Mouse (Mus musculus): ENCODE results near the gene Chd6. TPM values are rescaled to one million over a fixed set of nuclear protein-coding genes. Genes with fewer than 3 reads are reported as not detected.

Chd6 gene
- polyA plus RNA-seq, 1 experiment from 2014 or later = 37.0 TPM

DNA sequence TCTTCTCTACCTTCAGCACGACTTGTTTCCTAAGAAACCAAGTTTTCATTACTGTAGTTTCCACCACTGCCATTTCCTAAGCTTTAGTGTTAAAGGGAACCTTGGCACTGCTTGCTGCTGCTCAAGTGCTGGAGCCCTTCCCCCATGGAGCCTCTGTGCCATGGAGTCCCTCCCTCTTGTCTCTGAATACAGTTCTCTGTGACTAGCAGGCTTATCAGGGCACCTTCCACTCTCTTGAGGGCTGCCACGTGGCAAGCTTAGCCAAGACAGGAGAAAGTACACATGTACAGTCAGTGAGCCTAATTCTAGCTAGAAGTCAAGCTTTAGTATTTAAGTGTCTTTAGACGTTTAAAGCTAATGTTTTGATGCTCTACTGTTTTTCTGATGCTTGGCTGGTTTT is 104.5 kb downstream of the Chd6 start:
- no peak overlapping the region for H3K27ac ChIP-seq (ENCODE audit: low read length)
- no peaks in the 10 kb centered on the region for H3K27me3 ChIP-seq (replicated peaks; ENCODE audit: control insufficient read depth, insufficient read depth, low read length)
- 83% methylated on average over 3 of the region's 3 CpGs for WGBS
- no peak overlapping the region for H3K9ac ChIP-seq (replicated peaks; ENCODE audit: low read depth, low read length)
- ATAC-seq = no peak
- H3K4me2 ChIP-seq (ENCODE audit: low read length) = no peak overlapping the region
- peaks cover 10% of the 10 kb centered on the region for H3K36me3 ChIP-seq (ENCODE audit: control insufficient read depth, insufficient read depth)
- H3K9me3 ChIP-seq (ENCODE audit: control insufficient read depth, low read length) = no peaks in the 10 kb centered on the region
- H3K4me1 ChIP-seq (replicated peaks; ENCODE audit: control insufficient read depth, insufficient read depth, low read length) = no peaks in the 10 kb centered on the region
- H3K4me3 ChIP-seq (replicated peaks; ENCODE audit: low read length) = no peak overlapping the region

DNA sequence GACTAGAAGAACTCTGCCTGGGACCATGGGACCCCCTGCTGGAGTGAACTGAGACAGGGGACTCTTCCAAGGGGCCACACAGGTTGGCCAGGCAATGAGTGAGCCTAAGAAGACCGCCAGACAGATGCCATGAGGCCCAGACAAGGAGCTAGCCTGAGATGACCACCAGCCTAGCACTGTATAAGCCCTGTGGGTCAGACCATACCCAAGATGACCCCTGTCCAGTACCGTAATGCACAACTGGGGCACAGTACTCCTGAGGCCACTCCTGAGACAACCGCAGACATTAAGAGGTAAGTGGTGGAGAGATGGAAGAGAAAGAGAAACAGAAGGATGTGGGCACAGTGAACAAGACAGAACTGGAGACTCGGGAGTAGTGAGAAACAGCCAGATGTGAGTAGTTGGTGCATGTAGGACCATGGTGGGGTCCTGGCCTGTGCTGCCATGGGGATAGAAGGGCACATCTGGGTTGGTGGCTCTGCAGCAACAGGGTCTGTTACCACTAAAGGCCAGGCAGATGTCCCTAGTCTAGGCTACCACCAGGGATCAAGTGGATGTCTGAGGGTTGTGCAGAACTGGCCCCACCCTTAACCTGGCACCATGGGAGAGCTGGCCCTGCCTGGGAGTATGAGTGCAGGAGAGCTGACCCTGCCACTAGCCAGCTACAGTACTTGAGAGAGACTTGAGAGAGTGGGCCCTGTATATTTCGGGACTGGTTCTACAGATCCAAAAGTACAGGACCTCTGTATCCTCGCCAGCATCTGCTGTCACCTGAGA is 111.7 kb downstream of the Chd6 start:
- Histone ChIP-seq H3K4me3 (replicated peaks; ENCODE audit: low read length) (no peak overlapping the region), H3K9me3 (ENCODE audit: control insufficient read depth, low read length) (no peaks in the 10 kb centered on the region), H3K27ac (ENCODE audit: low read length) (no peak overlapping the region), H3K4me2 (ENCODE audit: low read length) (no peak overlapping the region), H3K9ac (replicated peaks; ENCODE audit: low read depth, low read length) (no peak overlapping the region), H3K4me1 (replicated peaks; ENCODE audit: control insufficient read depth, insufficient read depth, low read length) (no peaks in the 10 kb centered on the region), H3K27me3 (replicated peaks; ENCODE audit: control insufficient read depth, insufficient read depth, low read length) (no peaks in the 10 kb centered on the region), H3K36me3 (ENCODE audit: control insufficient read depth, insufficient read depth) (peaks cover 3% of the 10 kb centered on the region; the same call in 1 of the 2 replicates)
- no peak for ATAC-seq
- 97% methylated on average over 6 of the region's 6 CpGs for WGBS

- no peaks in the 10 kb centered on the region for H3K27me3 ChIP-seq (replicated peaks; ENCODE audit: control insufficient read depth, insufficient read depth, low read length)
- no peaks in the 10 kb centered on the region for H3K4me1 ChIP-seq (replicated peaks; ENCODE audit: control insufficient read depth, insufficient read depth, low read length)
- ATAC-seq = no peak
- H3K9ac ChIP-seq (replicated peaks; ENCODE audit: low read depth, low read length) = no peak overlapping the region
- H3K4me3 ChIP-seq (replicated peaks; ENCODE audit: low read length) = no peak overlapping the region
- no peaks in the 10 kb centered on the region for H3K9me3 ChIP-seq (ENCODE audit: control insufficient read depth, low read length)
- no peak overlapping the region for H3K4me2 ChIP-seq (ENCODE audit: low read length)
- 75% methylated on average over 1 of the region's 1 CpGs for WGBS
- H3K27ac ChIP-seq (ENCODE audit: low read length) = no peak overlapping the region
- H3K36me3 ChIP-seq (ENCODE audit: control insufficient read depth, insufficient read depth) = peaks cover 14% of the 10 kb centered on the region
Observed at GRCm38 (mm10) chr2:160994181-160994580, 114.7 kb downstream of the Chd6 start.

DNA sequence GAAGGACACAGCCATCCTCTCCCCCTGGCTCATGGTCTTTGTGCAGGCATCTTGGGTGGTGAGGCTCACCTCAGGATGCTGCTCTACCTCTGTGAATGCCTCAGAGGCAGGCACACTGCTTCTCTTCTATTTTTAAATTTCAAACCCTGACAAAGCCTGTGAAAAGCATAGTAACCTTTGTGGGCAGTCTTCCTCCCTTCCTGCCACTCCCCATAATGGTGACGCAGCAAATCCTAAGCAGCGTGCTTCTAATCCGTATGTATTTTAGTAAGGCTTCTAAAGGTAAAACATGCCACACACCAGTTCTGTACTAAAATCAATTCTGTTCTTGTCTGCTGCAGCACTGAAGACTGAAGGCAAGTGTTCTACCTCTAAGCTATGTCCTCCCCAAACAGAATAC is 116.4 kb downstream of the Chd6 start:
- H3K27ac ChIP-seq (ENCODE audit: low read length) = no peak overlapping the region
- no peaks in the 10 kb centered on the region for H3K9me3 ChIP-seq (ENCODE audit: control insufficient read depth, low read length)
- ATAC-seq = no peak
- no peak overlapping the region for H3K9ac ChIP-seq (replicated peaks; ENCODE audit: low read depth, low read length)
- peaks cover 17% of the 10 kb centered on the region for H3K36me3 ChIP-seq (ENCODE audit: control insufficient read depth, insufficient read depth)
- WGBS = 96% methylated on average over 3 of the region's 3 CpGs
- no peak overlapping the region for H3K4me2 ChIP-seq (ENCODE audit: low read length)
- H3K27me3 ChIP-seq (replicated peaks; ENCODE audit: control insufficient read depth, insufficient read depth, low read length) = no peaks in the 10 kb centered on the region
- no peak overlapping the region for H3K4me3 ChIP-seq (replicated peaks; ENCODE audit: low read length)
- H3K4me1 ChIP-seq (replicated peaks; ENCODE audit: control insufficient read depth, insufficient read depth, low read length) = no peaks in the 10 kb centered on the region

GRCm38 (mm10) chr2:160990339-160991070 is 118.4 kb downstream of the Chd6 start:
- Histone ChIP-seq H3K27ac (ENCODE audit: low read length) (no peak overlapping the region), H3K9me3 (ENCODE audit: control insufficient read depth, low read length) (no peaks in the 10 kb centered on the region), H3K4me2 (ENCODE audit: low read length) (no peak overlapping the region), H3K4me3 (replicated peaks; ENCODE audit: low read length) (no peak overlapping the region), H3K9ac (replicated peaks; ENCODE audit: low read depth, low read length) (no peak overlapping the region), H3K27me3 (replicated peaks; ENCODE audit: control insufficient read depth, insufficient read depth, low read length) (no peaks in the 10 kb centered on the region), H3K36me3 (ENCODE audit: control insufficient read depth, insufficient read depth) (peaks cover 22% of the 10 kb centered on the region), H3K4me1 (replicated peaks; ENCODE audit: control insufficient read depth, insufficient read depth, low read length) (no peaks in the 10 kb centered on the region)
- WGBS = 85% methylated on average over 6 of the region's 6 CpGs
- no peak for ATAC-seq

- no peak overlapping the region for H3K4me2 ChIP-seq (ENCODE audit: low read length)
- H3K9ac ChIP-seq (replicated peaks; ENCODE audit: low read depth, low read length) = no peak overlapping the region
- H3K36me3 ChIP-seq (ENCODE audit: control insufficient read depth, insufficient read depth) = peaks cover 32% of the 10 kb centered on the region
- H3K4me1 ChIP-seq (replicated peaks; ENCODE audit: control insufficient read depth, insufficient read depth, low read length) = no peaks in the 10 kb centered on the region
- H3K27me3 ChIP-seq (replicated peaks; ENCODE audit: control insufficient read depth, insufficient read depth, low read length) = no peaks in the 10 kb centered on the region
- no peak overlapping the region for H3K4me3 ChIP-seq (replicated peaks; ENCODE audit: low read length)
- no peak for ATAC-seq
- no peaks in the 10 kb centered on the region for H3K9me3 ChIP-seq (ENCODE audit: control insufficient read depth, low read length)
- no peak overlapping the region for H3K27ac ChIP-seq (ENCODE audit: low read length)
Observed at GRCm38 (mm10) chr2:160987503-160987902, 121.4 kb downstream of the Chd6 start.

DNA sequence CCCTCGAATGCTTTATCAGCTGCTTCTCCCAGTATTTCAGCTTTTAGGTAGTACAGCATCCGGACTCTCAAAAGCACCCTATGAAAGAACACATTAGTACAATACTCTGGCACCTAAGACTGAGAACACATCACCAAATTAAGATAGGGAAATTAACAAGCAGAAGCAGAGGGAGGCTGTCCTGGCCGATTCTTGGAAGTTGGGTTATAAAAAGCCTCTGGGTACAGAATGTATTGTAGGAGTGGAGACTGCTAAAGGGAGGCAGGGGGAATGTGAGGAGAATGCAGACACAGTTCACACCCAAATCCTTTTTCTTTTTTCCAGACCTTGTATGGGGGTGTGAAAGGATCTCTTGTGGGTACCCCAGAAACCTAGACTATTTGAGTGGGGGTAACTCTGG is 126.2 kb downstream of the Chd6 start:
- Histone ChIP-seq H3K9me3 (ENCODE audit: control insufficient read depth, low read length) (no peaks in the 10 kb centered on the region), H3K27ac (ENCODE audit: low read length) (no peak overlapping the region), H3K27me3 (replicated peaks; ENCODE audit: control insufficient read depth, insufficient read depth, low read length) (no peaks in the 10 kb centered on the region), H3K4me2 (ENCODE audit: low read length) (no peak overlapping the region), H3K4me3 (replicated peaks; ENCODE audit: low read length) (no peak overlapping the region), H3K9ac (replicated peaks; ENCODE audit: low read depth, low read length) (no peak overlapping the region), H3K4me1 (replicated peaks; ENCODE audit: control insufficient read depth, insufficient read depth, low read length) (no peaks in the 10 kb centered on the region), H3K36me3 (ENCODE audit: control insufficient read depth, insufficient read depth) (peaks cover 34% of the 10 kb centered on the region)
- no peak for ATAC-seq
- 86% methylated on average over 3 of the region's 3 CpGs for WGBS

- WGBS = 93% methylated on average over 6 of the region's 6 CpGs
- no peak overlapping the region for H3K4me2 ChIP-seq (ENCODE audit: low read length)
- no peaks in the 10 kb centered on the region for H3K4me1 ChIP-seq (replicated peaks; ENCODE audit: control insufficient read depth, insufficient read depth, low read length)
- no peaks in the 10 kb centered on the region for H3K9me3 ChIP-seq (ENCODE audit: control insufficient read depth, low read length)
- H3K9ac ChIP-seq (replicated peaks; ENCODE audit: low read depth, low read length) = no peak overlapping the region
- no peak overlapping the region for H3K4me3 ChIP-seq (replicated peaks; ENCODE audit: low read length)
- no peaks in the 10 kb centered on the region for H3K27me3 ChIP-seq (replicated peaks; ENCODE audit: control insufficient read depth, insufficient read depth, low read length)
- no peak for ATAC-seq
- peaks cover 27% of the 10 kb centered on the region for H3K36me3 ChIP-seq (ENCODE audit: control insufficient read depth, insufficient read depth)
- no peak overlapping the region for H3K27ac ChIP-seq (ENCODE audit: low read length)
Observed at GRCm38 (mm10) chr2:160981791-160982190, 127.1 kb downstream of the Chd6 start.

DNA sequence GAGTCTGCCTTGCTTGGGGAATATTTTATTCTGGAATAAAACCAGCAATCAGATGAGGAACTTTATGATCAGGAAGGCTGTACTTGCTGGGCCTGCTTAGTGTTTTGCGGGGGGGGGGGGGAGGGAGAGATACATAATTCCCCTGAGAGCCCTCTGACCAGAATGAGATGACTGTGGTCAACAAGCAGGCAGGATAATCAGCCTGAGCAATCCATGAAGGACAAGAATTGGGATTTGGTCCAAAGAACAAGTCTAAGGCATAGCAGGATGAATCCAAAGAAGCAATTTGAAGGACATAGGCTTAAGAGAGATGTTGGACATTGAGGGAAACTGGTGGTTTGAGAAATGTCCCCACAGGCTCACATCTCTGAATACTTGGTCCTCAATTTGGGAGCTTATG is 130.2 kb downstream of the Chd6 start:
- peaks cover 29% of the 10 kb centered on the region for H3K36me3 ChIP-seq (ENCODE audit: control insufficient read depth, insufficient read depth)
- no peaks in the 10 kb centered on the region for H3K9me3 ChIP-seq (ENCODE audit: control insufficient read depth, low read length)
- H3K4me3 ChIP-seq (replicated peaks; ENCODE audit: low read length) = no peak overlapping the region
- WGBS = no CpG with 5 or more reads among the region's 1 CpGs
- no peaks in the 10 kb centered on the region for H3K4me1 ChIP-seq (replicated peaks; ENCODE audit: control insufficient read depth, insufficient read depth, low read length)
- no peak for ATAC-seq
- no peak overlapping the region for H3K9ac ChIP-seq (replicated peaks; ENCODE audit: low read depth, low read length)
- no peaks in the 10 kb centered on the region for H3K27me3 ChIP-seq (replicated peaks; ENCODE audit: control insufficient read depth, insufficient read depth, low read length)
- no peak overlapping the region for H3K4me2 ChIP-seq (ENCODE audit: low read length)
- no peak overlapping the region for H3K27ac ChIP-seq (ENCODE audit: low read length)
